In genomic region chr10:37667031-37667745, GRCm38 (mm10) we compare ENCODE assay signal across 15 mouse cellular contexts.
DNase-seq lines count a peak whose midpoint lies in the region; ATAC-seq lines count a peak whose summit lies in the region.
"Had no signal": no experiment of that assay in that cellular context is flagged by ENCODE, and none has a peak within 500 bp of the region (broad histone marks: within the 10 kb centered on the region; RNA-seq: fewer than 3 reads in every experiment).

No protein-coding gene starts in this region.

- no peak overlapping the region for H3K4me2 ChIP-seq in forebrain, embryonic 11.5 days (ENCODE audit: low read depth, low read length, severe bottlenecking)
- H3K4me2 ChIP-seq in neural tube, embryonic 14.5 days (ENCODE audit: low read depth, low read length) = no peak overlapping the region
- H3K4me2 ChIP-seq: heart, embryonic 15.5 days; intestine, embryonic 15.5 days had no signal

- no peak overlapping the region for H3K4me3 ChIP-seq in forebrain, embryonic 11.5 days (ENCODE audit: low read depth, low read length)
- H3K4me3 ChIP-seq in neural tube, embryonic 14.5 days (ENCODE audit: low read depth, low read length) = no peak overlapping the region
- H3K4me3 ChIP-seq: heart, embryonic 15.5 days; intestine, embryonic 15.5 days had no signal

- H3K4me1 ChIP-seq in forebrain, embryonic 11.5 days (replicated peaks; ENCODE audit: control insufficient read depth, insufficient read depth, low read length) = peaks cover 7% of the 10 kb centered on the region; the same call in 1 of the 2 replicates
- no peaks in the 10 kb centered on the region for H3K4me1 ChIP-seq in neural tube, embryonic 14.5 days (ENCODE audit: control insufficient read depth, insufficient read depth, low read length)
- H3K4me1 ChIP-seq: heart, embryonic 15.5 days; intestine, embryonic 15.5 days had no signal

- no peaks in the 10 kb centered on the region for H3K27me3 ChIP-seq in forebrain, embryonic 11.5 days (ENCODE audit: control insufficient read depth, insufficient read depth, low read length)
- H3K27me3 ChIP-seq in neural tube, embryonic 14.5 days (ENCODE audit: control insufficient read depth, insufficient read depth, low read length) = no peaks in the 10 kb centered on the region
- H3K27me3 ChIP-seq: heart, embryonic 15.5 days; intestine, embryonic 15.5 days had no signal

- no peak overlapping the region; the same call in 1 of the 2 replicates for H3K9ac ChIP-seq in forebrain, embryonic 11.5 days (ENCODE audit: low read length)
- no peak overlapping the region for H3K9ac ChIP-seq in neural tube, embryonic 14.5 days (replicated peaks; ENCODE audit: low read depth, low read length)
- H3K9ac ChIP-seq: heart, embryonic 15.5 days; intestine, embryonic 15.5 days; liver, embryonic 14.5 days had no signal

- ATAC-seq in forebrain, embryonic 11.5 days (replicated peaks; ENCODE audit: low FRiP score) = peak; percentile 77
- ATAC-seq in neural tube, embryonic 14.5 days (ENCODE audit: low read depth) = peak; percentile 41; the same call in 1 of the 2 replicates
- no peak for ATAC-seq in CD4-positive, CD25-positive, alpha-beta regulatory T cell, adult 4 months
- ATAC-seq: intestine, embryonic 15.5 days had no signal

- 15% methylated on average over 7 of the region's 7 CpGs for WGBS in forebrain, embryonic 11.5 days
- WGBS in neural tube, embryonic 14.5 days = 25% methylated on average over 7 of the region's 7 CpGs

- H3K36me3 ChIP-seq in forebrain, embryonic 11.5 days (ENCODE audit: control insufficient read depth, insufficient read depth, low read length) = no peaks in the 10 kb centered on the region
- H3K36me3 ChIP-seq in neural tube, embryonic 14.5 days (ENCODE audit: control insufficient read depth, insufficient read depth, low read length) = no peaks in the 10 kb centered on the region
- H3K36me3 ChIP-seq: heart, embryonic 15.5 days; intestine, embryonic 15.5 days had no signal

- DNase-seq in retina, postnatal 1 day = peak; percentile 11
- no peak for DNase-seq in retina, embryonic 14.5 days (ENCODE audit: low spot score)
- peak; percentile 56 for DNase-seq in forebrain, embryonic 11.5 days (ENCODE audit: low spot score)
- peak; percentile 40 for DNase-seq in mesoderm, embryonic 11.5 days (ENCODE audit: low read depth, low spot score)
- no peak for DNase-seq in natural killer cell, adult 2 months (ENCODE audit: low spot score in 2 of 2)
- DNase-seq in urinary bladder, adult 2 months (ENCODE audit: low spot score) = no peak
- DNase-seq: cerebellum, adult 9-11 months; kidney, postnatal 10 days; lung, postnatal 10 days; right cerebral cortex, postnatal 4 days had no signal

- H3K9me3 ChIP-seq in forebrain, embryonic 11.5 days (ENCODE audit: control insufficient read depth, low read length) = no peaks in the 10 kb centered on the region
- no peaks in the 10 kb centered on the region for H3K9me3 ChIP-seq in neural tube, embryonic 14.5 days (ENCODE audit: control insufficient read depth, low read length)
- H3K9me3 ChIP-seq: heart, embryonic 15.5 days; intestine, embryonic 15.5 days had no signal

- peak overlapping the region; percentile 19; the same call in 1 of the 2 replicates for H3K27ac ChIP-seq in forebrain, embryonic 11.5 days (ENCODE audit: low read depth, low read length)
- no peak overlapping the region for H3K27ac ChIP-seq in neural tube, embryonic 14.5 days (ENCODE audit: low read depth, low read length)
- H3K27ac ChIP-seq: heart, embryonic 15.5 days; intestine, embryonic 15.5 days; liver, embryonic 14.5 days had no signal

Comparison
In these comparisons a context has a peak if more than half of its experiments do, and no peak if none do; other contexts are left out.
1. DNase-seq: peak in retina, postnatal 1 day (single experiment), forebrain, embryonic 11.5 days (single experiment) and mesoderm, embryonic 11.5 days (single experiment); none in retina, embryonic 14.5 days (single experiment), natural killer cell, adult 2 months (0 of 2) and urinary bladder, adult 2 months (single experiment).